Mouse (Mus musculus) G1E (cell line): ENCODE data around the gene Fancc. TPM values are rescaled to one million over a fixed set of nuclear protein-coding genes. Genes with fewer than 3 reads are reported as not detected.

Source experiments
- ATAC-seq: 2 replicates; pipeline ENCODE4 v1.8.0; 2016; ENCODE audit warnings: mild to moderate bottlenecking; ENCODE audit not compliant: insufficient number of reproducible peaks, poor library complexity, low FRiP score, severe bottlenecking; ENCODE audit errors: extremely low read depth
- DNase-seq: peaks from one replicate; pipeline ENCODE4 v3.0.0; 2012; ENCODE audit warnings: low spot score
- H3K27me3 ChIP-seq: 2 replicates; pipeline ENCODE4 v1.6.1; 2012; ENCODE audit warnings: mild to moderate bottlenecking, low read length, inconsistent platforms; ENCODE audit not compliant: insufficient read depth
- H3K36me3 ChIP-seq: replicated peaks from 2 replicates; pipeline ENCODE3; 2012; ENCODE audit warnings: mild to moderate bottlenecking, inconsistent platforms
- H3K4me1 ChIP-seq: 2 replicates; pipeline ENCODE4 v1.6.1; 2012; ENCODE audit warnings: low read depth, low read length, inconsistent platforms, mixed read lengths; ENCODE audit not compliant: insufficient read depth
- H3K4me3 ChIP-seq: 2 replicates; pipeline ENCODE4 v1.5.1; 2012; ENCODE audit warnings: low read depth, mild to moderate bottlenecking, inconsistent platforms, low read length, moderate library complexity, mixed read lengths
- H3K9me3 ChIP-seq: replicated peaks from 2 replicates; pipeline ENCODE4 v1.6.1; 2012; ENCODE audit warnings: inconsistent platforms
- CTCF ChIP-seq: IDR thresholded peaks from 2 replicates; pipeline ENCODE4 v1.5.1; 2012; ENCODE audit warnings: low read depth, low read length, inconsistent platforms, mixed read lengths
- GATA1 ChIP-seq: IDR thresholded peaks from 2 replicates; pipeline ENCODE4 v1.6.1; 2012; ENCODE audit warnings: borderline replicate concordance, low read length, inconsistent platforms, mixed read lengths
- GATA2 ChIP-seq: IDR thresholded peaks from 2 replicates; pipeline ENCODE4 v1.6.1; 2012; ENCODE audit warnings: low read depth, low read length, inconsistent platforms, borderline replicate concordance
- POLR2AphosphoS5 ChIP-seq: IDR thresholded peaks from 2 replicates; pipeline ENCODE4 v1.6.1; 2012; ENCODE audit warnings: low read depth, low read length, inconsistent platforms; ENCODE audit not compliant: insufficient replicate concordance
- TAL1 ChIP-seq: conservative IDR thresholded peaks from 2 replicates; pipeline ENCODE4 v1.6.1; 2012; ENCODE audit warnings: low read depth, low read length, inconsistent platforms, mixed read lengths
- polyA plus RNA-seq: library from polyadenylated mRNA; stranded (reverse); fragments of >175 nt; gene quantifications from 2 replicates; pipeline ENCODE4 v1.2.3, GENCODE M21; 2012
- total RNA-seq, 2 experiments: library from RNA; stranded (forward) in 1 of 2; stranded (reverse) in 1 of 2; fragments of 200-1000 nt in 1 of 2; fragments of >200 nt in 1 of 2; fragmentation: Nextera tagmentation in 1 of 2; gene quantifications; 2 replicates each; pipeline ENCODE4 v1.2.3; 2014 to 2017

Fancc gene
- 10.6 and 13.7 TPM in 2 replicates for total RNA-seq (2014; fragmentation: Nextera tagmentation)
- 6.8 and 8.9 TPM in 2 replicates for total RNA-seq (2017)
- 2.6 and 2.7 TPM in 2 replicates for polyA plus RNA-seq

DNA sequence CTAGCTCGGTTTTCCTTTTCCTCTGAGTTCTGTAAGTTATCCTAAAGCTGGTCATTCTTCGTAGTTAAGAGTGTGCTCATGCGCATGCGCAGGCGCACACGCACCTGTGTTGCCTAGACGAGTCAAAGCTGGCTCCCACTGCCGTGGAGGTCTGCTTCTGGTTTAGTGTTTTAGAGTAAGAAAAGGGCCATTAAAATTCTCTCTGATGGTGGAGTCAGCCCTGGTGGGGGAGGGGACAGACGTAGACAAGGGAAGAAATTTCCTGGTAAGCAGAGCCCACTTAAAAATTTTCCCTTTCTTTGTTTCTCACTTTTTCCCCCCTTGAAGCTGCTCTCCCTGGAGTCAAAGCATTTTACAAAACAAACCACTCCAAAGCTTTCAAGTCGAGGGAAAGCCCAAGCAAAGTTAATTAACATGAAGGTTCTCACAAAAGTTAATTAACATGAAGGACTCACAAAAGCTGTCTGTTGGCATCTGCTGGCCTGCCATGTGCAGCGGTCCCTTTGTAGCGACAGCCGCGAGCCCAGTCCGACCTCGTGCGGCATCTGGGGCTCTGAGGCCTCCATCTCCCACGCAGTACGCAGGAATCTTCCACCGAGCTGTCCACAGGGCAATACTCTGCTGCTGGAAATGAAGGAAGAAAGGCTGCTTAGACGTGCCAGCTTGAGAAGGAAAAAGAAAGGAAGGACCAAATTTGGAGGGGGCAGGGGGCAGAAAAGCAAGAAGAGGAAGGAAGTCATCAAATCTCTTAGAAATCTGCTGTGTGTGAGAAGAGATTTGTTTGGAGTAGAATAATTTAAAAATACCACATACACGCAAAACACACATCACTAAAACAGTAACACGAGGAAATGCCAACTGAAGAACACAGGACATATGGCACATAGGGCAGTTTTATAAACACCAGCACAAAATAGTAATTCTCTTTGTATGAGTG, at the start of gene Fancc:
TSS of gene Fancc (minus strand) at position 633 of the 937 bp plus-strand sequence.
- peaks cover 21% of the 10 kb centered on the region; the same call in 1 of the 2 replicates for H3K27me3 ChIP-seq
- no peak for DNase-seq
- no peak for ATAC-seq
- no peaks in the 10 kb centered on the region for H3K4me1 ChIP-seq
- H3K9me3 ChIP-seq = no peaks in the 10 kb centered on the region
- no peak within 1 kb of the TSS for H3K4me3 ChIP-seq
- TF ChIP-seq TAL1 = no peak
- TF ChIP-seq POLR2AphosphoS5 = no peak
- no peak for TF ChIP-seq CTCF
- no peak for TF ChIP-seq GATA2
- no peak for TF ChIP-seq GATA1
- H3K36me3 ChIP-seq = no peaks in the 10 kb centered on the region

DNA sequence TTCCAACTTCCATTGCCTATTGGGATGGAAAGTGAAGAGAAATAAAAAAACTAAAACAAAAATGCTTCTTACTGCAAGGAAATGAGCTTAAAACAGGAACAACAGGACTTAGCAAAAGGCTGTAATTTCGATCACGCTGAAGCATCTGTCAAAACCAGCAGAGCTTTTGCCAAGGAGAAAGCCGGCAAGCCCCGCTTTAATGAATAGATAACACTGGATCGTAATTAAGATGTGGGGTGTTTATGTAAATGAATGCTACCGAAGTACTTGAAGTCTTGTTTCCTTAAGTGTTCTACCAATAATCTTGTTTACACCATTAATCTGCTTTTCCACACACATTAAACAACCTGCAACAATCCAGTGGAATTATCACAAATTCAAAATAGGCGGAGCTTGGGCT, 48.2 kb upstream of the Fancc start:
- ATAC-seq (no peak), DNase-seq (no peak)
- TF ChIP-seq TAL1 (no peak), CTCF (no peak), GATA1 (no peak), GATA2 (no peak), POLR2AphosphoS5 (no peak)
- Histone ChIP-seq H3K4me3 (no peak overlapping the region), H3K27me3 (no peaks in the 10 kb centered on the region), H3K4me1 (peaks cover 3% of the 10 kb centered on the region; the same call in 1 of the 2 replicates), H3K36me3 (peaks cover 93% of the 10 kb centered on the region), H3K9me3 (no peaks in the 10 kb centered on the region)

DNA sequence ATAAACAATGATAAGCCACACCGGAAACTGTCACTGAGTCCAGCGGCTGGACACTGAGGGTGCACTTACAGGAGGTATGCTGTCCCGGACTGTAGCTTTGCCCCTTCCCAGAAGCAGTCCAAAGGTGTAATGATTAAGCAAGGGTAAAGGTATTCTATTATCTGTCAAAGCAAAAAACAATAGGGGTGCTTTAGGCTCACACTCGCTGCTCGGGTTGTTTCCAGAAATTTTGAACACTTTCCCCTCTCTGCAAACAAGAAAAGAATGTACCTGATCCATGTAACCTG, 47.8 kb upstream of the Fancc start:
- no peak for ATAC-seq
- H3K36me3 ChIP-seq = peaks cover 93% of the 10 kb centered on the region
- peaks cover 3% of the 10 kb centered on the region; the same call in 1 of the 2 replicates for H3K4me1 ChIP-seq
- no peak for DNase-seq
- H3K9me3 ChIP-seq = no peaks in the 10 kb centered on the region
- no peaks in the 10 kb centered on the region for H3K27me3 ChIP-seq
- H3K4me3 ChIP-seq = no peak overlapping the region
- TF ChIP-seq TAL1 (no peak), POLR2AphosphoS5 (no peak), GATA1 (no peak), CTCF (no peak), GATA2 (no peak)

DNA sequence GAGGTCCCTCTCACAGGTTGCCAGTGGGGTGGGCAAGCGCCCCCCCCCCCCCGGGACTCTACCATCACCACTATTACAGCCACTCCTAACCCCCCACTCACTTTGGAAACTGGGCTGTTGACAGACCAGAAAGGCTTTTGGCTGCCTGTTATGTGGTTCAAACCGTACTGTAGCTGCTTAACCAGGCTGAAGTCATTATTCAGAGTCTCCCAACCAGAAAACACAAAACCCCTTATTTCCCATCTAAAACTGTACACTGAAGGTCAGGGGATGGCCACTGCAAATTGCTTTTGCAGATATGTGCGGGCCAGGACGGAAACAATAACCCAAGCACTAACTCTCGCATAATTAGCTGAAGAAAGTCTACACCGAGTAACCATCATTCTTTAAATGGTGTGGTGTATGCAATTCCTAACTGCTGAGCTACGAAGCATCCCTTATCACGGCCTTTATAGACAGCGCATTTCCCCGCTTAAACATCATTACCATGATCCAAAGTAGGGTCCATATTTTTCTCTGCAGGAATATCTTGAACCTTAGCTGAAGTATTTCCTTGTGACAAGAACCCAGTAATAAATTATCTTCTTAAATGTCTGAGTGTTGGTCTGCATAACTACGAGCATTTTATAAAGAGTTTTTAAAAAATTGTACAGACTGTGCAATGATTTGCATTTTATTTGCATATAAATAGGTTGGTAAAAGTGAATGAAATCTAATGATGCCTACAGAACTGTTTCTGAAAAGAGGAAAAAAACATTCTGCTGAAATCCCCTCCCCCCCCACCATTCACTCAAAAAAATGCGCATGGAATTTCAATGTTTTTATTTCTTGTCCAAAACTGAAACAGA, 47.3 kb upstream of the Fancc start:
- Histone ChIP-seq H3K4me3 (no peak overlapping the region), H3K36me3 (peaks cover 94% of the 10 kb centered on the region), H3K9me3 (no peaks in the 10 kb centered on the region), H3K27me3 (no peaks in the 10 kb centered on the region), H3K4me1 (no peaks in the 10 kb centered on the region; the same call in 1 of the 2 replicates)
- DNase-seq (no peak), ATAC-seq (no peak)
- TF ChIP-seq TAL1 (no peak), CTCF (no peak), POLR2AphosphoS5 (no peak), GATA1 (no peak), GATA2 (no peak)

DNA sequence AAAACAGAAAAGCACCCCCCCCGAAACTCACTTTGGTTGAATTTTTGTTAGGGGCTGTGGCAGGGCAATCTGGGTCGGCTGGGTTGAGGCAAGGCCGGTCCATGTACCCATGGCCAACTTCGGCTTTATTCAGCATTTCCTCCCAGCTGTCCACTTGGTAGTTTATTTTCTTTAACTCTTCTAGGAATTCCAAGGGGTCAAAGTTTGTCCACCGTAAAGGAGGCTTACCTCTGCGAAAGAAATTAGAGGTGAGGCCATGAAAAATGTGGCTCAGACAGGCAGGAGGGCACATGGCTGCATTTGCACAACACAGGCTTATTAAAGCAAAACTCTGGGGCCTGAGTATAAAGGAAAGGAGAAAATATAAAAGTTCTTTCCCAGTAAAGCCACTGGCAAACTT, 46.4 kb upstream of the Fancc start:
- Histone ChIP-seq H3K4me3 (no peak overlapping the region), H3K4me1 (no peaks in the 10 kb centered on the region; the same call in 1 of the 2 replicates), H3K36me3 (peaks cover 94% of the 10 kb centered on the region), H3K27me3 (no peaks in the 10 kb centered on the region), H3K9me3 (no peaks in the 10 kb centered on the region)
- ATAC-seq (no peak), DNase-seq (no peak)
- no peak for TF ChIP-seq CTCF
- TF ChIP-seq GATA2 = no peak
- TF ChIP-seq GATA1 = no peak
- TF ChIP-seq TAL1 = no peak
- TF ChIP-seq POLR2AphosphoS5 = no peak
